Comparison of ENCODE assay signal across 29 mouse cellular contexts in the genomic region with DNA sequence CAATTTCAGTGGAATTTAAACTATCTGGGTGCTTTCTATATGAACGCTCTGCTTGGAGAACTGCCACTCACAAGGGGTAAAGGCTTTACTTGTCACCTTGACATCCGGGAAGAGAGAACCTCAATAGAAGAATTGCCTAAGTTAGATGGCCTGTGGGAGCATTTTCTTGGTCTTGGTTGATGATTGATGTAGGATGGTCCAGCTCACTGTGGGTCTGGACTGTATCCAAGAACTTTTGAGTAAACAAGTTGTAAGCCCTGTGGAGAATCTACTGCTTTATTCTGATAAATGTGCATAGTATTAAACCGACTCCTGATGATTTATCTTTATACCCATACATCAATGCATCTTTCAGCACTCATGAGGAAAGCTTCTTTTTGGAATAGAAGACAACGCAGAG. TPM values are rescaled to one million over a fixed set of nuclear protein-coding genes. Genes with fewer than 3 reads are reported as not detected.
DNase-seq lines count a peak whose midpoint lies in the region; ATAC-seq and TF ChIP-seq lines count a peak whose summit lies in the region.
"Had no signal": no experiment of that assay in that cellular context is flagged by ENCODE, and none has a peak within 500 bp of the region (broad histone marks: within the 10 kb centered on the region; RNA-seq: fewer than 3 reads in every experiment).

No protein-coding gene starts in this region.

- in situ Hi-C loops in Patski (cut with MboI; ENCODE audit: low pct_unique_long_range_greater_than_20kb): no loop called here

- CTCF ChIA-PET in Patski (lab: Charles Lee): no interaction called here

- no peak for TF ChIP-seq CTCF in kidney, adult 2 months (conservative IDR thresholded peaks at IDR 0.05; ENCODE audit: insufficient read depth, insufficient read length, low read depth, low read length)
- TF ChIP-seq CTCF in Patski (IDR thresholded peaks at IDR 0.05): no peak

- intact Hi-C loops in left cerebral cortex, postnatal 36 days (cut with DNase I): no loop called here

- H3K4me1 ChIP-seq in kidney, adult 2 months (ENCODE audit: control insufficient read depth, insufficient read depth, low read length): peaks cover 8% of the 10 kb centered on the region; the same call in 1 of the 2 replicates
- H3K4me1 ChIP-seq: embryonic facial prominence, embryonic 13.5 days; embryonic facial prominence, embryonic 15.5 days; forebrain, embryonic 10.5 days; forebrain, embryonic 12.5 days had no signal

- H3K36me3 ChIP-seq in kidney, adult 2 months (ENCODE audit: control insufficient read depth, insufficient read depth, low read length): no peaks in the 10 kb centered on the region
- H3K36me3 ChIP-seq: embryonic facial prominence, embryonic 13.5 days; embryonic facial prominence, embryonic 15.5 days; forebrain, embryonic 10.5 days; forebrain, embryonic 12.5 days had no signal

- POLR2A ChIA-PET in Patski (lab: Charles Lee): interaction anchor here (0.6 kb wide), 1 partner anchor 1319 kb away, joined by 4 read pairs; no protein-coding TSS in a partner anchor

- ATAC-seq in Patski: peak; percentile 14
- ATAC-seq: forebrain, embryonic 14.5 days; forebrain, embryonic 16.5 days had no signal

- DNase-seq in kidney, adult 2 months: peak; percentile 73
- no peak for DNase-seq in kidney, adult 11 months
- peak; percentile 15 for DNase-seq in kidney, postnatal 14 days
- no peak for DNase-seq in kidney, adult 18-20 months
- peak; percentile 33 for DNase-seq in Patski (ENCODE audit: low read depth, low spot score)
- no peak for DNase-seq in left cerebral cortex, postnatal 36 days (ENCODE audit: low spot score in 2 of 2)
- no peak for DNase-seq in frontal cortex, adult 2 months (ENCODE audit: extremely low spot score in 1 of 2, low spot score in 1 of 2)
- DNase-seq: adrenal gland, adult 8-10 months; adrenal gland, postnatal 14 days; adrenal gland, postnatal 36 days; cerebellum, adult 11-12 months; cerebellum, adult 2 months; cerebellum, adult 9-10 months; cerebellum, postnatal 14 days; cerebellum, postnatal 36 days; embryo, embryonic 11 days had no signal

- no peak for TF ChIP-seq POLR2A in kidney, adult 2 months (IDR thresholded peaks at IDR 0.05; ENCODE audit: low read depth, low read length)

- no peaks in the 10 kb centered on the region for H3K27me3 ChIP-seq in kidney, adult 2 months (replicated peaks; ENCODE audit: control insufficient read depth, insufficient read depth, low read length)
- H3K27me3 ChIP-seq in Patski: no peaks in the 10 kb centered on the region
- H3K27me3 ChIP-seq: embryonic facial prominence, embryonic 13.5 days; embryonic facial prominence, embryonic 15.5 days; forebrain, embryonic 12.5 days had no signal

- H3K4me3 ChIP-seq in kidney, adult 2 months (ENCODE audit: insufficient read depth, low read depth, low read length): no peak overlapping the region
- H3K4me3 ChIP-seq: embryonic facial prominence, embryonic 13.5 days; embryonic facial prominence, embryonic 15.5 days; erythroblast, embryonic 14.5 days; forebrain, embryonic 10.5 days; forebrain, embryonic 12.5 days had no signal

- WGBS in kidney, adult 2 months: 43% methylated on average over 4 of the region's 4 CpGs

- H3K27ac ChIP-seq in kidney, adult 2 months (ENCODE audit: insufficient read depth, low read depth, low read length): no peak overlapping the region
- H3K27ac ChIP-seq: embryonic facial prominence, embryonic 13.5 days; embryonic facial prominence, embryonic 15.5 days; forebrain, embryonic 10.5 days; forebrain, embryonic 12.5 days had no signal

RNA-seq across cellular contexts. Expression of a gene that starts 3.6 kb away (rescaled TPM):
- 0.05 TPM in 1 of 2 replicates, not detected in the other for polyA plus RNA-seq in kidney, adult 2 months (2012; rRNA removed)
- polyA plus RNA-seq in Patski (2021): not detected
- total RNA-seq in left cerebral cortex, postnatal 36 days (2021): not detected
- polyA plus RNA-seq in frontal cortex, adult 2 months (2012; rRNA removed): 0.04 and 0.08 TPM in 2 replicates
- total RNA-seq: adrenal gland, adult 18-20 months; adrenal gland, adult 8-10 months; adrenal gland, postnatal 14 days; adrenal gland, postnatal 36 days; common myeloid progenitor, adult 5-6 weeks; ES-E14; MEL had no signal
- polyA plus RNA-seq: C2C12; embryonic facial prominence, embryonic 11.5 days; embryonic facial prominence, embryonic 13.5 days; erythroblast, embryonic 14.5 days; forebrain, embryonic 10.5 days; forebrain, embryonic 14.5 days; forebrain, embryonic 16.5 days had no signal

RNA-seq across cellular contexts. Expression of a gene that starts 4.8 kb away (rescaled TPM):
- polyA plus RNA-seq in kidney, adult 2 months (2012; rRNA removed): not detected in 2 replicates
- polyA plus RNA-seq in Patski (2021): not detected
- total RNA-seq in left cerebral cortex, postnatal 36 days (2021): not detected
- polyA plus RNA-seq in frontal cortex, adult 2 months (2012; rRNA removed): not detected in 2 replicates
- total RNA-seq: adrenal gland, adult 18-20 months; adrenal gland, adult 8-10 months; adrenal gland, postnatal 14 days; adrenal gland, postnatal 36 days; common myeloid progenitor, adult 5-6 weeks; ES-E14; MEL had no signal
- polyA plus RNA-seq: C2C12; cerebellum, adult 2 months; embryonic facial prominence, embryonic 11.5 days; embryonic facial prominence, embryonic 13.5 days; erythroblast, embryonic 14.5 days; forebrain, embryonic 10.5 days; forebrain, embryonic 12.5 days; forebrain, embryonic 14.5 days; forebrain, embryonic 16.5 days had no signal

RNA-seq across cellular contexts. Expression of a gene that starts 14.7 kb away (rescaled TPM):
- polyA plus RNA-seq in kidney, adult 2 months (2012; rRNA removed): 0.16 TPM in 2 replicates
- 0.01 TPM for polyA plus RNA-seq in Patski (2021)
- 100 to 1,000 TPM; 141 to 186 TPM for total RNA-seq in left cerebral cortex, postnatal 36 days (2021)
- polyA plus RNA-seq in frontal cortex, adult 2 months (2012; rRNA removed): 103 and 125 TPM in 2 replicates
- total RNA-seq: common myeloid progenitor, adult 5-6 weeks; MEL had no signal
- polyA plus RNA-seq: C2C12; erythroblast, embryonic 14.5 days had no signal

RNA-seq across cellular contexts. Expression of a gene that starts 32.0 kb away (rescaled TPM):
- polyA plus RNA-seq in kidney, adult 2 months (2012; rRNA removed): 40.3 and 45.1 TPM in 2 replicates
- 23.2 TPM for polyA plus RNA-seq in Patski (2021)
- 10 to 100 TPM; 20.8 to 20.9 TPM for total RNA-seq in left cerebral cortex, postnatal 36 days (2021)
- 41.5 and 43.0 TPM in 2 replicates for polyA plus RNA-seq in frontal cortex, adult 2 months (2012; rRNA removed)

RNA-seq across cellular contexts. Expression of a gene that starts 36.4 kb away (rescaled TPM):
- not detected in 2 replicates for polyA plus RNA-seq in kidney, adult 2 months (2012; rRNA removed)
- not detected for polyA plus RNA-seq in Patski (2021)
- not detected for total RNA-seq in left cerebral cortex, postnatal 36 days (2021)
- not detected in 2 replicates for polyA plus RNA-seq in frontal cortex, adult 2 months (2012; rRNA removed)
- total RNA-seq: adrenal gland, adult 18-20 months; adrenal gland, adult 8-10 months; adrenal gland, postnatal 14 days; adrenal gland, postnatal 36 days; common myeloid progenitor, adult 5-6 weeks; ES-E14; MEL had no signal
- polyA plus RNA-seq: C2C12; cerebellum, adult 2 months; embryonic facial prominence, embryonic 11.5 days; embryonic facial prominence, embryonic 13.5 days; embryonic facial prominence, embryonic 15.5 days; erythroblast, embryonic 14.5 days; forebrain, embryonic 10.5 days; forebrain, embryonic 12.5 days; forebrain, embryonic 14.5 days; forebrain, embryonic 16.5 days had no signal

Comparison
In these comparisons a context has a peak if more than half of its experiments do, and no peak if none do; other contexts are left out.
1. DNase-seq: peak in kidney, adult 2 months (single experiment), kidney, postnatal 14 days (single experiment) and Patski (single experiment); none in kidney, adult 11 months (single experiment), kidney, adult 18-20 months (single experiment), left cerebral cortex, postnatal 36 days (0 of 2) and frontal cortex, adult 2 months (0 of 2).
2. RNA of a gene that starts 14.7 kb away (polyA plus RNA-seq): 103 to 125 TPM in frontal cortex, adult 2 months; 0.16 TPM in kidney, adult 2 months and 0.01 TPM in Patski (single experiment); every median in the first group is over 10 times any median in the second.